Mouse (Mus musculus) retina, postnatal 7 days (tissue): ENCODE data around the gene Ano5.

Experiments used
- DNase-seq: peaks from one replicate; pipeline ENCODE4 v3.0.0-alpha.2; 2012; ENCODE audit warnings: low read depth, low spot score

The Ano5 gene

GRCm38 (mm10) chr7:51510671-51511651 lies at the start of gene Ano5:
Gene Ano5, plus strand, starts transcription at chr7:51511029.
- DNase-seq, result peak; percentile 4

- DNase-seq, result no peak
Observed at GRCm38 (mm10) chr7:51499396-51499795, 11.4 kb upstream of the Ano5 start.

- no peak for DNase-seq
Observed at GRCm38 (mm10) chr7:51503940-51504339, 6.9 kb upstream of the Ano5 start.

- no peak for DNase-seq
Observed at GRCm38 (mm10) chr7:51510147-51510546, 682 bp upstream of the Ano5 start.

GRCm38 (mm10) chr7:51539344-51539743 lies 28.5 kb downstream of the Ano5 start:
- DNase-seq, result no peak

GRCm38 (mm10) chr7:51540736-51541135 lies 29.9 kb downstream of the Ano5 start:
- no peak for DNase-seq

- no peak for DNase-seq
Observed at GRCm38 (mm10) chr7:51600021-51600420, 89.2 kb downstream of the Ano5 start.

- DNase-seq, result no peak
Observed at GRCm38 (mm10) chr7:51603741-51604140, 92.9 kb downstream of the Ano5 start.

GRCm38 (mm10) chr7:51614404-51614803 lies 103.6 kb downstream of the Ano5 start:
- DNase-seq, result no peak

- DNase-seq, result no peak
Observed at GRCm38 (mm10) chr7:51617941-51618340, 107.1 kb downstream of the Ano5 start.

- DNase-seq, result no peak
Observed at GRCm38 (mm10) chr7:51618412-51618811, 107.6 kb downstream of the Ano5 start.

- no peak for DNase-seq
Observed at GRCm38 (mm10) chr7:51619977-51620376, 109.1 kb downstream of the Ano5 start.

- no peak for DNase-seq
Observed at GRCm38 (mm10) chr7:51621694-51622145, 110.9 kb downstream of the Ano5 start, which contains the start of gene Slc17a6. Gene Slc17a6, plus strand, starts transcription at chr7:51622006.

GRCm38 (mm10) chr7:51622196-51622595 lies 111.4 kb downstream of the Ano5 start:
- no peak for DNase-seq

- DNase-seq, result no peak
Observed at GRCm38 (mm10) chr7:51622666-51623065, 111.8 kb downstream of the Ano5 start.

- DNase-seq, result no peak
Observed at GRCm38 (mm10) chr7:51624336-51624897, 113.6 kb downstream of the Ano5 start.

- DNase-seq, result no peak
Observed at GRCm38 (mm10) chr7:51625161-51625560, 114.3 kb downstream of the Ano5 start.

- DNase-seq, result no peak
Observed at GRCm38 (mm10) chr7:51625591-51626255, 114.9 kb downstream of the Ano5 start.

- no peak for DNase-seq
Observed at GRCm38 (mm10) chr7:51626451-51627000, 115.7 kb downstream of the Ano5 start.

GRCm38 (mm10) chr7:51627001-51627631 lies 116.3 kb downstream of the Ano5 start:
- peak; percentile 47 for DNase-seq

GRCm38 (mm10) chr7:51627666-51628065 lies 116.8 kb downstream of the Ano5 start:
- no peak for DNase-seq
